Mouse (Mus musculus) lung, adult 2 months (tissue): Measurements from ENCODE around the gene Prkg1.

Source experiments
- CTCF ChIP-seq: fragments of 200-500 bp; IDR thresholded peaks from 2 replicates; pipeline ENCODE4 v1.5.1; 2011; ENCODE audit warnings: mild to moderate bottlenecking, low read length, control low read depth; ENCODE audit not compliant: insufficient read depth
- POLR2A ChIP-seq: fragments of 200-500 bp; IDR thresholded peaks from 2 replicates; pipeline ENCODE4 v1.6.1; 2011; ENCODE audit warnings: low read depth, mild to moderate bottlenecking, control low read depth, low read length, borderline replicate concordance; ENCODE audit errors: extremely low read depth

DNA sequence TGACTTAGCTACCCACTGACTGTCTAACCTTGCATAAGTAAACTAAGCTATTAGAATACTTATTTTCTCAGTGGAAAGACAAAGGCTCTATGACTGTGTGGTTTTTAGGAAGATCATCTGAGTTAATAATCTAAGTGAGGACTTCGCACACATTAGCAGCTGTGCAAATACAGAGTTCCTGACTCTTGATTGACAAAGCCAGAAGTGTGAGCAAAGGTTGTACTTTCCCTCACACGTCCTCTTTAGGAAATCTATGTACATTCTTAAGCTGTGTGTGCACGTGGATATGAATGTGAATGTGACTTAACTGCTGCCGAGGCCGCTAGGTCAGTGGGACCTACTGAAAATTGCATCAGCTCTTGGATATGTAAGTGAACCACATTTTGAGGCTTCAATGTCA, 738.0 kb downstream of the Prkg1 start:
- no peak for TF ChIP-seq POLR2A
- no peak for TF ChIP-seq CTCF
